Mouse (Mus musculus) kidney, adult 9 months (tissue): ENCODE data around the gene Ptgr1.

Source experiments
- DNase-seq: peaks from one replicate; pipeline ENCODE4 v3.0.0; 2022

The Ptgr1 gene

DNA sequence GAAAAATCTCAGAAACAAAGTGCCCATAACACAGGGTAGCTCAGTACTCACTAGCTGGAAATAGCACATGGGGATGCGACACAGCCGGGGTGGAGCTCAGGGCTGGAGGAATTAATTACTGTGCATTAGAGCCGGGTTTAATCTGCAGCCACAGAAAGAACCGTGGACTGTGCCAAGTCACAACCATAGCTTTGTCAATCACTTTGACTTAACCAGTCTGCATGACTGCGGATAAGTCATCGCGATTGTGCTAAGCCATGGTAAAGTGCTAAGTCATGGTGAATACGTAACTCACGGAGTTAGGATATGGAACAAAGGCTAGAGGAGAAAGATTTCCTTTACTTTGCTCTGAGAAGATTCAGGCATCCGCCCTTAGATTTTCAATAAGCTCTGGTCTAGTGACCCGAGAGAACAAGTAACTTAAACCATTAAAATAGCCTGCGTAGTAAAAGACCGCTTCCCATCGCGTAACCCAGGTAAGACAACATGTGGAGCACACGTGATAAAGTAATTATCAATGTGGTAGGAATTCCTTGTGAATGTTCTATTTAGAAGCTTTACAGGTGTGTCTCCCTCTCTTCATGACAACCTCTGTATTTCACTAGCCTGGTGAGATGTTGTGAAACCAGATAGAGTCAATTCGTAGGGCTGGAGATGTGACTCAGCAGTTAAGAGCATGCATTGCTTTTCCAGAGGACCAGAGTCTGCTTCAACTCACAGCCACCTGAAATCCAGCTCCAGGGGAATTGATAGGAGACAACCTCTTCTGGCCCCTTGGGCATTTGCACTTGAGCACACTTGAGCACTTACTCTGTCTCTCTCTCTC is 3.9 kb upstream of the Ptgr1 start:
- no peak for DNase-seq

DNA sequence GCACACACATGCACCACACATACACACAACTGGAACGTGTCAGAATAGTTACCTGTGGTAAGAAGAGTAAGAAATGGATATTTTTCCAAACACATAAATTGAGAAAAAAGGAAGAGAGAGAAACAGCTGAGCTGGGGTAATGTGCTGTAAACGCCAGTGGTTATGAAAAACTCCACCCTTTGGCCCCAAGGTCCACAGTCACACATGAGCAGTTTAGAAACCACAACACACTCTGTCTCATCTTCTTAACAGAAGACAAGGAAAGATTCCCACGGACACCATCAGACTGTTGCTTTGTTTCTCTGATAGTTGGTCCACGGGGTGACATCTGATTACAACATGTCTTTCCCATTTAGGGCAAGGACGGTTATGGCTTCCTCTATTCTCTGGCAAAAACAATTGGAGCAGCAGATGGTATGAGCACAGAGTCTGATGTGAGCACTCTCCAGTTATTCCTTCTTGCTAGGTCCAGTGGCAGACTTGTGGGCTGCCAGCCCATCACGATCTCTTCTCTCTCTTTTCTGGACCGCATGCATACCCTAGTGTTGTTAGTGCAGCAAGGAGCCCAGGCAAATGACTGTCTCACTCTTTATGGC is 2.5 kb upstream of the Ptgr1 start:
- peak; percentile 74 for DNase-seq

DNA sequence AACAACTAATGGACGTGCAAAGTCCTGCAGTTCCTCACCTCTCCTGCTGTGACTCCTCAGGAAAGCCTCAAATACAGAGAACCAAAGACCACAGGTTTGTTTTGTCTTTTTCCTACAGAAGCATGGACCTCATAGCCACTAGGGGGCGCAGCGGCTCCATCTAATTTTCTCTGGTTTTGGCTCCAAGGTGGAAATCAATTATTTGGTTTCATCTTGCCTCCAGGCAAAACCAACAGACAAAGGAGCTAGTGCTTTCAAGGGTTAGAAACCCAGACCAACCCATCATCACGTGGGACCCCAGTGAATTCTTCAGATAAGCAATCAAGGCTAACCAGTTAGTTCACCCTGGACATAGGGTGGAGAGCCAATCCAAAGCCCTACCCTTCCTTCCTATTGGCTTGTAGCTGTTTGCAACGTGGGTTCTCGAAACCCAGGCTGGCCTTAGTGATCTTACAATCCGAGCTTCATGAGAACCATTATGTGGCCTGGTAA is 1.7 kb downstream of the Ptgr1 start:
- DNase-seq, result peak; percentile 82

DNA sequence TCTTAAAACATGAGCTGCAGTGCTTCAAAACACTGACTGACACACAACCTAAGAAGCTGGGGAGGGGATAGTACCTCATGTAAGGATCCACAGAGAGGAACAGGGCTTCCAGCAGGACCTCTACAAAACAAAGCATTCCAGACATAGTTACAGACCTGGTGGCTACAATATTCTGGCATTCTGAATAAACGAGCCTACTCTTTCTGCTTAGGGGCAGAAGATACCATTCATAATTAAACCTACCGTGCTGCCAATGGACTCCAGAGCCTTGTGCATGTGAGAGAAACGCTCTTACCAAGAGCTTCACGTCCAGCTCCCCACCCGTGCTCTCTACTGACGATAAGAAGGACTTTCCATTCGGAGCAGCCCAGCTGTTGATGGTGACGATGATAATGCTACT is 4.1 kb downstream of the Ptgr1 start:
- DNase-seq, result no peak

DNA sequence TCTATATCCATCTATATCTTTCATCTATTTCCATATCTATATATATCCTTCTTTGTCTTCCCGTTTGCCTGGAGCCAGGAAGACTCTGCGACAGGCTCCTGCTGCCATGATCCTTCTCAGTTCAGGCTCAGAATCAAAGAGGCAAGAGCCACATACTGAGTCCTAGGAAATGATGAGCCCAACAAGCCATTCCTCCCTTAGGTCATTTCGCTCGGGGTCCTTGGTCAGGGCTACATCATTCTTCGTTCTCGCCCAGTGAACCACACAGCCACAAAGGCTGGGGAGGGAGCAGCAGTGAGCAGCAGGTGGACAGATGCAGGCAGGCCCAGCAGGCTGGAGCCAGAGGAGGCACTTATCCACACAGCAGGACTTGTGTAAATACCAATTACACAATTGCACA is 5.5 kb downstream of the Ptgr1 start:
- no peak for DNase-seq

DNA sequence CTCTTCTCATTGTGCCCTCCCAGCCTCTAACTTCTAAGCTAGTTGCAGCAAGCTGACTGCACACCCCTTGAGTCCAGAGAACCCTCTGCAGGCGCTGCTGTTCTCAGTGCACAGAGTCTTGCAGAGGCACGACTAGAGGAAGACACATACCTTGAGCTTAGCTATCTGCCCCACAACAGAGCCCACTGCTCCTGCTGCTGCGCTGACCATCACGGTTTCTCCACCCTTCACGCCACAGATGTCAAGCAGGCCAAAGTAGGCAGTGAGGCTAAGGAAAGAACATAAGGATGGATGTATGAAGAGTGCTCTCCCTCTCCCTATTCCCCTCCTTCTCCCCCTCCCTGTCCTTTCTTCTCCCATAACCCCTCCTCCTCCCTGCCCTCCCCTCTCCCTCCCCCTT is 11.2 kb downstream of the Ptgr1 start:
- no peak for DNase-seq

DNA sequence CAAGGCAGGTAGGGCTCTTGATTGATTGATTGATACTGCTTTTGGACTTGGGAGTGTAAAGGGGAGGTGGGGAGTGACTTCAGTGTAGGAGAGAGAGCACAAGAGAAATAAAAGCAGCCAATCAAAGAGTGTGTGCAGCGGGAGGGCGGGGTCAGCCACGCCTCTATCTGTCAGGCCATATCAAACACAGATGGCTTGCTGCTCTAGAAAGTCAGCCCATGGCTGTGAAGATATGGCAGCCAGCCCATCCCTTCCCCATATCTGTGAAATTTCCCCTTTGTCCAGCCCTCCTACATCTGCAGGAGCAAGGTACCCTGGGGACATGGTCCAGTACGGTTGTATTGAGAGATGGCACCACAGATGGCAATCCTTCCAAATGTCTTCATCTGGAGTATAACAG is 16.2 kb downstream of the Ptgr1 start:
- DNase-seq, result no peak

DNA sequence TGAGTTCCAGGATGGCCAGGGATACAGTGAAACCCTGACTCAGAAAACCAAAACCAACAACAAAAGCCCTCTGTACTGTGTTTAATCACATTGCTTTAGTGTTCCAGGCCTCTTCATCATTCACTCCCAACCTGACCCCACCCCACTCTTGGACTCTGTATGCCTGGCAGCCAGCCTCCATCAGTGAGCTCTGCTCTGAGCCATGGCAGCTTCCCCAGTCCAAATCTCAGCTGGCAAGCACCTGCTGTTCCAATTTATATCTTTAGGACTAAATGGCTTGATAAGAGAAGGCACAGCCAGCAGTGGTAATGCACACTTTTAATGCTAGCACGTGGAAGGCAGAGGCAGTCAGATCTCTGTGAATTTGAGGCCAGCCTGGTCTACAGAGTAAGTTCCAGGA is 21.8 kb downstream of the Ptgr1 start:
- no peak for DNase-seq

DNA sequence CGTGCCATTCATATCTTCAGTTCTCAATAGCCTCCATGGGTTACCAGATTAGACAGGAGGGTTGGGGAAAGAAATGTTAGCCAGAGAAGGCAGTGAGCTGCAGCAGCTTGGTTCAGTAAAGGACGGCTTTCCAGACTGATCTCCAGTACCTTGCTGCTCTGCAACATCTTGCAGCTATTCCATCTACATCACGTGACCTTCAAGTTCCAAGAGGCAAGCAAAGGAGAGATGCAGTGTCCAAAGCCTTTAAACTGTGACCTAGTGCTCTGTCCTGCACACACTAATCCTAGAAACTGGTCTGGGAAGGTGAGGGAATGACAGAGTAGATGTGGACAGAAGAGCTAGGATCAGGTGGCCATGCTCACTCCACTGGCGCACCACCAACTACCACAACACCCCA is 23.6 kb downstream of the Ptgr1 start:
- no peak for DNase-seq

DNA sequence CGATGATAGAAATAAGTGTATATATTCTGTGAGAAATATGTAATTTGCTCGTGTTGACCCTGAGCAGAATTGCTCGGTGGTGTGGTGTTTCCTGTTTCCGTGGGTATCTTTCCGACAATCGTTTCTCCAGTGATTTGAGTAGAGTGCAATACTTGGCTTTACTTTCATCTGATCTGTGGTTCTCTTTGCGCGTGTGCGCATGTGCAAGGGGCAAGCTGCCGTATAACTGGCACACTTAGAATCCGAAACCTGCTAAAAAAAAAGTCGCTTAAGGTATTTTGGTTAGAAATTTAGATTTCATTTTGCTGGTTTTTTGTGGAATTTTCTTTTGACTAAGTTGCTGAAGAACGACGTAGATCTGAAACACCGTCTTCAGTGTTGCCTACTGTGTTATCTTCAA is 25.2 kb downstream of the Ptgr1 start:
- no peak for DNase-seq

DNA sequence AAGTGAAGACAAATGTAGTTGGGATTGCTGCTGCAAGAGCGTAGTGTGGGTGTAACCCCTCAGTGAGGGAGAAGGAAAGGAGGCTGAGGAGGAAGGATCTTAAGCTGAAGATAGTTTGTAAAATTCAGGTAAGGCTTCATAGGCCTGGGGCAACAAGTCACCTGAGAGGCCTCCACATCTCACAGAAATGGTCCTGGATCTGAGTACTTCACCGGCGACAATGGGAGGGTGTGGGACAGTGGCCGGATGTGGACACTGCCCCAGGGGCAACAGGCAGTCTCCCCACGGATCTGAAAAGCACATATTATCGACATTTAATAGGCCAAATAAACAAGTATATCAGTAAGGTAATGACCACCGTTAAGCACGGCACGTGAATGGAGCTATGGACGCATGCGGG is 34.3 kb downstream of the Ptgr1 start:
- no peak for DNase-seq

DNA sequence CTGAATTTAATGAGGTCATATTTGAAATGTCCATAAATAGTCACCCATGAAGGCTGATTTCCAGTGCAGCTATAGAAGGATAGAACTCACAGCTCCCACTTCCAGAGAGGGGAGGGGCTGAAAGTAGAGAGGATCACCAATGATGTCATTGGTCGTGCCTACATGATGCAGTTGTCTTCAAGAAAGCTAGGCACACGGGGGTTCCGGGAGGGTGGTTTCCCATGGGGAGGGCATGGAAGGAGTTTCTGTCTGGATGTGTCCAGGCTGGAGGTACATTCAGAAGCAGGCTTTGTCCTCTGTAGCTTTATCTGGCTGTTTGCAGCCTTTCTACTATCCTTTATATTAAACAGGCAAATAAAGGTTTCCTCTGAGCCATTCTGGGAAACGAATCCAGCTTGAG is 38.5 kb downstream of the Ptgr1 start:
- no peak for DNase-seq

DNA sequence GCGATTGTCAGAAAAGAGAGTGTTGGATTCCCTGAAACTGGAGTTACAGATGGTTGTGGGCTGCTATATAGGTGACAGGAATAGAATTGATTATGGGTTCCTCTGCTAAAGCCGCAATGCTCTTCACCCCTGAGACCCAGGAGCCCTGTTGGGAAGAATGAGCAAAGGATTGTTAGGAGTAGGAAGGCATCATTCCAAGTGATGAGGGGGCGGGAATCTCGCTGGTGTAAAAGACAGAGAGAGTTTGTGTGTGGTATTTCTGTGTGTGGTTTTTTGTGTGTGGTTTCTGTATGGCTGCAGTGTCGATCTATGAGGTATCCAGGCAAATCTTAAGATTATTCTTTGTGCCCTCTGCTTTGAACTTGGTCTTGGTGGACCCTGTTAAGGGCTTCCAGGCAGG is 42.2 kb downstream of the Ptgr1 start:
- no peak for DNase-seq

DNA sequence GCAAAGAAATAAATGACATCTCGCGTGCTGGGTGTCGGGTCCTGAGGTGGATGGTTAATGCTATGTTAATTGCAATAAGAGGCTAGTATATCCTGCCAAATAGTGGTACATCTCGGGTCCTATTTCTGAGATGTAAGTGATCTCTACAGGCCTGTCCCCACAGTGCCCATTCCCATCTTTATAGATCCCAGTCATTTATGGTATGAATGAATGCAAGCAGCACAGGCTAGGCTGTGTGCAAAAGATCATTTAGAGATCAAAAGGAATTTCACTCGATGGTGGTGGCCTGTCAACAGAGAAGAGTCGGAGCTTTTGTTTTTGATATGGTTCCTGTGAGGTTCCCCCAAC is 42.7 kb downstream of the Ptgr1 start:
- DNase-seq, result no peak

DNA sequence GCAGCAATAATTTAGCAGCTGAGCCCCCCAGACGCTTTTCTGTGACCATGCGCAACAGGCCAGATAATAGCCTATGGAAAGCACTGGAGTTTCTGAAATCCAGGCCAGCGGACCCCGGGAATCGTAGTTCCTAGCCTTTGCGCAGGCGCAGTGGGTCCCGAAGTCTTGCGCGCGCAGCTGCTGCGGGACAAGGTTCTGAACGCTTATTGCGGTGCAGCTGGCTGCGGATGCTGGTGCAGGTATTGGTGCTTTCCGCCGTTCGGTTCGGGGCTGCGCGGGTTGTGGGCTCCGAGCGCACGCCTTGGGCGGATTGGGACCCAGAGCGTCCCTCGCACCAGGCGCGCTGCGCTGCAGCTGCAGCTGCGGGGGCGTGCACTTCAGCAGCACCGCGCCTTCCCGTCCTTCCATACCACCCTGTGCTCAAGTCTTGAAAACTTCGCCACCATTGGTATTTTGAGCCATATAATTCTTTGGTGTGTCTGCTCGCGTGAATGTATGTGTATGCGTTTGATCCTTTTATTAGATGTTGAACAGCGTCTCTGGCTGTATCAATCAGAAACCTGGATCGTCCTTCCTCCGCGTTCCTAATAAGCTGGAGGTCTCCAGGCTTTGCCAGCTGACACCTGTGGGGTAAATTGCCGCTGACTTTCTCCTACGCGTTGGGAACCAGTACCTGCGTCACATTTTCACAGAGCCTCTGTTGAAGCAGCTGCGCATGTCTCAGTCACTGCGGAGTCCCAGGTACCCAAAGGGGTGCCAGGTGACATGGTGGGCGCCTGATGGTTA is 43.3 kb downstream of the Ptgr1 start, which contains the start of gene Zkscan16:
Zkscan16 (plus strand) TSS at position 209 of the 786 bp plus-strand sequence.
- DNase-seq, result peak; percentile 59

DNA sequence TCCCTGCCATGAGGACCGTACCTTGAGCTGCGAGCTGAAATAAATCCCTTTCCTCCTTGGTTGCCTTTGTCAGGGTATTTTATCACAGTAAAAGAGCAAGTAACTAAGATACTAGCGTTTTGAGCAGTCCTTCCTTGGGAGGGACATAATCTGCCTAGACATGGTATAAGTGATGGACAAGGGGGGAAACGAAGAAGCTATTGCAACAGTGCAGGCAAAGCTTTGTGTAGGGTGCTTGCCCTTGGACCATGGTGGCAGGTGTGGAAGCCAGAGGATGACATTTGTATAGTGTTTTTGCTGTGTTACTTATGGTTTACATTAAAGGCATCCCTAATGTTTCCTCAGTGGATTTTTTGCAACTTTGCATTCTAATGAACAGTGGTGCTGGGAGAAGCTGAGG is 44.0 kb downstream of the Ptgr1 start:
- no peak for DNase-seq

DNA sequence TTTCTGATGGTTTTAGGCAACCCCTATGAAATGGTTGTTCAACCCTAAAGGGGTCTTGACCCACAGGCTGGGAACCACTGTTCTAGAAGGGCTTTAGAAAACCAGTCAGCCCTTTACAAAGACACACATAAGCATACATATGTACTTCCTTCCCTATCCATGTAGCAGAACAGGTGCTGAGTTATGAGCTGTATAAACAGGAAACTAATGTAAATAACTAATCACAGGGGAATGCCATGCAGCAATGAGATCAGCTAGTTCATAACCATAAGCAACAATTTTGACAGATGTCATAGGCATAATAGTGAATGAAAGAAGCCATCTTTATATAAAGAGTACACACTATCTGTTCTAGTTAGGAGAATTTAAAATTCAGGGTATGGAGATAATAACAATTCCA is 45.3 kb downstream of the Ptgr1 start:
- no peak for DNase-seq

DNA sequence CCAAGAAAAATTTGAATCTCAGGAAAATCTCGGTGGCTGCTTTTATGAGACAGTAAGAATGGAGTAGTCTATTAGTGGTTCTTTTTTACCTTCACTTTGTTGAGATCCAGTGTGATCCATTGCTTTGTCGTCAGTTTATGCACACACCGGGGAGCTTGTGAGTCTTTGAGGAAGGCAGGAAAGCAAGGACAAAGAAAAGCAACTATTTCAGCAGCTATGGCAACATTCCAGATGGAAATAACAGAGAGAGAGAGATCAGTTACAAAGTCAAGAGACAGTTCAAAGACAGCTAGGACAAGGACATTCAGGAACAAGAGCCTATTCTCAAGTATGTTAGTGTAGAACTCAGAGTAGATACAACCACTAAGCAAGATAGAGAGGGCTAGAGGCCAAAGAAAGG is 51.1 kb downstream of the Ptgr1 start:
- DNase-seq, result no peak

DNA sequence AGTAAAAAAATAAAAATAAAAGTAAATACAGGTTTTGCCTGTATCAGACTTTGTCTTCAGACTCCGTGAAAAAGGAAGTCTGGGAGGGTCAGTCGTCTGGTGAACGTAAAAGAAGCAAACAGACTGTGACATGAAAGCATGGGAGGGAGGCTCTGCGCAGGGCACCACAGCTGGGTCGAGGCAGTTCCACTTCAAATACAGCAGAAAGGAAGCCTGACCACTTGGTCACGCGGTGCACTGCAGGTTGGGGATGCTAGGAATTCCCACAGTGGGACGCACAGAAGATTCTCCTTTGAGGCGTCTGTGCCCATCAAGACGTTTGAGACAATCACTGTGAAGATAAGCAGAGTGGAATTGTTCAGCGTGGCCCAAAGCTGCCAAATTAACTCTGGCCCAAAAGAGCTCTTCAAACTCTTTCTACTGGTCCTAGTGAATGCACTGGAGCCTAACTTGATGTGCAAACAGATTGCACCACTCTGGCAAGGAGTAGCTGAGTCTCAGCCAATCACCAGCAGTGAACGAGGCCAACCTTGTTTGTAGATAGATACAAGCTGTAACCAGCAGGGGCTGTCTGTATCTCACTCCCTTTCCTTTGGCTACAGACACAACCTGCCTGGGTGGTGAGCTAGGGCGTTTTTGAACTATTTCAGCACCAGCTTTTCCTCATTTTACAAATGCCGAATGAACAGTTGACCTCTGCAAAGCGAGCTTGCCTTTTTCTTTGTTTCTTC is 52.0 kb downstream of the Ptgr1 start:
- peak; percentile 26 for DNase-seq

DNA sequence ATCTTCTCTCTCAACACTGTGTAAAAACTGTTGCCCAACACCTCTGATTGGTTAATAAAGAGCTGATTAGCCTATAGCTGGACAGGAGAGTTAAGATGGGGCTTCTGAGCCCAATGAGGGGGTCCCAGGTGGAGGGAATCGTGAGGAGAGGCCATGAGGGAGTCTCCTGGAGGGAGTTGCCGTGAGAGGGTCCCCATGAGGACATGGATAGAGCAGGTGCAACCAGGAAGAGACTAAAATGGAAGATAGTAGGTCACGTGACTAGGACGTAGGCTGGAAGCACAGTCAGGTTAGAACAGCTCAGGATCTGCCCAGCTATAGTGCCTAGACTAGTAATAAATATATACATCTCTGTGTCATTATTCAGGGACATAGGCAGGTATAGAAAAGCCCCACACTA is 52.6 kb downstream of the Ptgr1 start:
- DNase-seq, result no peak

DNA sequence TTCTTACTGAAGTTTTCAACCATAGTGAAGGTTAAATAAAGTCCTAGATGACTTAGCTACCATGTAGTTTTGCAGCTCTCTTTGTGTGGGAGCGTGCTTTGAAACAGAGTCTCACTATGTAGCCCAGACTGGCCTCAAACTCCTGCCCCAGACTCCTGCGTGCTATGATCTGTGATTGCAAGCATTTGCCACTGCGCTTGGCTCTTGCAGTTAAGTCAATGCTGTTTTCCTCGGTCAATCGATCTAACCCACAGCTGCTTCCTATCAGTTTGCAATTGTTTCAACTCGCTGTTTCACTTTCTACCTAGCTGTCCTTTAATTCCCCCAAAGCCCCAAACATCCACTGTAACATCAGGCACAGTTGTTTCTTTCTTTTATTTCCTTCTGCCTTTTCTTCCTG is 54.4 kb downstream of the Ptgr1 start:
- no peak for DNase-seq

DNA sequence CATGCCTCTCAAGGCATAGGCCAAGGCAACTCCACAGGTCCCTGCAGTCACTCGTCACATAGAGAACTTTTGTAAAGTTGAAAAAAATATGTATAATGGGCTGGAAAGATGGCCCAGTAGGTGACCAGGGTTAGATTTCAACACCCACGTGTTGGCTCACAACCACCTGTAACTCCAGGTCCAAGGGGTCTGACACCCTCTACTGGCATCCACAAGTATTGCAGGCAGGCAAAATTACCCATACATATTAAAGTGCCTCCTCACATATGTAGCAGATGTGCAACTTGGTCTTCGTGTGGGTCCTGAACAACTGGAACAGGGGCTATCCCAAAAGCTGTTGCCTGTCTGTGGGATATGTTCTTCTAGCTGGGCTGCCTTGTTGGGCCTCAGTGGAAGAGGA is 59.3 kb downstream of the Ptgr1 start:
- DNase-seq, result no peak

DNA sequence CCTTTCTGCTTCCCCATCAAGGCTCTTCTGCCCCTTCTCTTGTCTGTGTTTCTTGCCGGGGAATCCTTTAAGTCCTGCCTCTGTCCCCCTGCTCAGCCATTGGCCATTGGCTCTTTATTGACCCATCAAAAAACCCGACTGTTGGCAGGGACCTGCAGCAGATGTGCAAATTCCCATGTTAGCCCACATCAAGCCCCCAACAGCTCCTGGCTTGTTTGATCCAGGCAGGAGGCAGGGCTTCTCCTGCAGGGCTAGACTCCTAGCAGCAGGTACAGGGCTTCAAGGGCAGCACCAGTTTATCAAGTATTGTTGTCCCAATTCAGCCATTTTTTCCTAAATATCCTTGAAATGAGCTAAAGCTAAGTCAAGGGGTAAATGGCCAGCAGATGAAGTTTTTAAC is 60.8 kb downstream of the Ptgr1 start:
- no peak for DNase-seq
